Mouse (Mus musculus) colon, adult 2 months (tissue): ENCODE measurements around the gene Ufm1. TPM values are rescaled to one million over a fixed set of nuclear protein-coding genes. Genes with fewer than 3 reads are reported as not detected.

Source experiments
- polyA plus RNA-seq: library from polyadenylated mRNA; depleted of rRNA; stranded (reverse); fragments of >200 nt; gene quantifications from 2 replicates; pipeline ENCODE4 v1.2.3, GENCODE M21; 2012; rRNA removed

Gene Ufm1
- 2.2 and 4.2 TPM in 2 replicates for polyA plus RNA-seq

DNA sequence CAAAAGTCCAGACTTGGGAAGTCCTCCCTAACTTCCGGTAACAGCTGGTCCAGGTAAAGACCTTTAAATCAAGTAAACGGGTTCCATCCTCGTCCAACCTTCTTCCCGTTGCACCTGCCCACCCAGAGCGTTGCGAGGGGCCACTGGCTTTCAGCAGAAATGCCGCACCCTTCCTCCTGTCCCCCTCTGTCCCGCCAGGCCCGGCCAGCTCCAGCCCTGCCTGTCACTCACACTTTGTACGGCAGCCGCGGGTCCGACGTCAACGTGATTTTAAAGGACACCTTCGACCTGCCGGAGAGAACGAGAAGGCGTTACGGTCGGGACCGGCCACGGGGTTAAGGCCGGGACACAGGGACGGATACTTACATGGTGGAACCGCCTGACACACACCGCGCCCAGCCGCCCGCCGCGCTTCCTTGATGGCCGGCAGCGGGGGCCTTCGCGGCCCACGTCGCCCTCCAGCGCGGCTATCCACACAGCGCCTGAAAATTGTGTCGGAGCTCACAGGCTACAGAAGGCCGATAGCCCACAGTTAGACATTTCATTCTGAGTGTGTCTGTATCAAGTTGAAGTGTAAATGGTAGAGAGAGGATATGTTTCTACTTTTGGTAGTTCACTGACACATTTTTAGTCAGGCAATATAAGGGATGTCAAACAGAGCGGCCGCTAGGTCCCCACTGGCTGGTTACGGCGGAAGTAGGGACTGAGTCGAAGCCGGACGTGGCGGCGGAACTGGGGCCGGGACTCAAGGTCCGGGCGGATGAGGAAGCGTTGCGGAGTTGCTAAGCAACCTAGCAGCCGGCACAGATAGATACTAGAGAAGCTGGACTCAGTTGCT lies at the start of gene Ufm1:
TSS of gene Ufm1 (minus strand) at position 448 of the 838 bp plus-strand sequence.

GRCm38 (mm10) chr3:53844786-53845185 lies 18.8 kb downstream of the Ufm1 start, which contains the start of gene Gm10985:
Gene Gm10985 (plus strand): TSS chr3:53845086.

Other genes starting within 250 kb of the Ufm1 start
- gene Frem2, start 206.5 kb downstream of the Ufm1 start, polyA plus RNA-seq = 3.8 and 3.9 TPM in 2 replicates
- gene Gm10985, start 18.7 kb downstream of the Ufm1 start, polyA plus RNA-seq = not detected in 2 replicates